Mouse (Mus musculus): ENCODE data around the gene Rab21. TPM values are rescaled to one million over a fixed set of nuclear protein-coding genes. Genes with fewer than 3 reads are reported as not detected.

The Rab21 gene
- polyA plus RNA-seq, 1 experiment from 2014 or later, result 7.0 TPM

- Histone ChIP-seq H3K9ac (ENCODE audit: low read depth, low read length) (peak within 1 kb of the TSS; percentile 91), H3K27ac (ENCODE audit: low read length) (no peak within 1 kb of the TSS; the same call in 1 of the 2 replicates), H3K4me2 (ENCODE audit: low read length) (peak within 1 kb of the TSS; percentile 83), H3K9me3 (replicated peaks; ENCODE audit: control insufficient read depth, low read length, poor library complexity, severe bottlenecking) (no peaks in the 10 kb centered on the region), H3K4me1 (ENCODE audit: control insufficient read depth, insufficient read depth, low read length) (peaks cover 19% of the 10 kb centered on the region), H3K36me3 (ENCODE audit: control insufficient read depth, insufficient read depth, low read length) (no peaks in the 10 kb centered on the region), H3K4me3 (ENCODE audit: low read depth, low read length) (peak within 1 kb of the TSS; percentile 99), H3K27me3 (ENCODE audit: control insufficient read depth, insufficient read depth, low read depth, low read length) (no peaks in the 10 kb centered on the region)
- WGBS, result under 1% methylated on average over 67 of the region's 67 CpGs
- peak; percentile 98 for ATAC-seq
Observed at GRCm38 (mm10) chr10:115251088-115251934, 64.1 kb downstream of the Rab21 start, which contains the start of gene Tbc1d15. TSS of gene Tbc1d15 (minus strand) at chr10:115251467.

DNA sequence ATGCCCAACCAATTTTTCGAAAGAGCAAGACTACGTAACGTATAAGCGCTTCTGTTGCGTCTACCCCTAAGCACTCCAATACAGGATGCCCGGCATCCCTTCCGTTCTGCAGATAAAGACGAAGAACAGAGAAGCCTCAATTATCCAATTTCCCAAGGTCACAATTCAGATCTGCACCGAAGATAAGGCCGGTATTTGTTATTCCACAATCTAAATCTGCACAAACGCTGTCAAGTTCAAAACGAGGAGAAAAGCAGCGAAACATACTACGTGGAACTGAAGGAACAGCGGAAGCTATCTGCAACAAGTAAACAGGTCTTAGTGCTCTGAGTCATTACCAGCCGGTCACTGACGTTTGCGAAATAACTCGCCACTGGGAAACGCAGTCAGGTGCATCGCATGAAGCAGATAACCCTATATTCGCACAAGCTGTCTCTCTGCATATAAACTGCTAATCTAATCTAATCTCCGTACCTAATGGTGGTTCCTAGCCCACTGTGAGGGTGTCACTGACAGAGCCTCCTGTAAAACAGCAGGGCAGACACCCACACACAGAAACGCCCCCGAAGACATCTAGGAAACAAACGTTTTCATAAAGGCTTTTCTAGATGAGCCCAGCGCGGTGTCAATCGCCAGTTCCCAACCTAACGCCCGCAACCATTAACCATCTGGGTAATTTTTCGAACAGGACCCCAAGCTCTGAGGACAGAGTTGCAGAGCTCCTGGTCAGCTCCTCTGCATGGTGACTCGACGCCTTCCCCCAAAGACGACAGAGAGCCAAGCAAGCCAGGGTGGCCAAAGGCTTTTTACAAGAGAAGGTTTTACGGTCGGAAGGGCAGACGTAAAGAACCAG, 64.9 kb downstream of the Rab21 start:
- peak overlapping the region; percentile 83 for H3K4me2 ChIP-seq (ENCODE audit: low read length)
- no peaks in the 10 kb centered on the region for H3K36me3 ChIP-seq (ENCODE audit: control insufficient read depth, insufficient read depth, low read length)
- no peak overlapping the region for H3K27ac ChIP-seq (ENCODE audit: low read length)
- peak overlapping the region; percentile 91 for H3K9ac ChIP-seq (ENCODE audit: low read depth, low read length)
- 38% methylated on average over 33 of the region's 38 CpGs for WGBS
- peak; percentile 43; the same call in 1 of the 2 replicates for ATAC-seq
- peaks cover 19% of the 10 kb centered on the region for H3K4me1 ChIP-seq (ENCODE audit: control insufficient read depth, insufficient read depth, low read length)
- no peaks in the 10 kb centered on the region for H3K9me3 ChIP-seq (replicated peaks; ENCODE audit: control insufficient read depth, low read length, poor library complexity, severe bottlenecking)
- H3K27me3 ChIP-seq (ENCODE audit: control insufficient read depth, insufficient read depth, low read depth, low read length), result no peaks in the 10 kb centered on the region
- peak overlapping the region; percentile 99 for H3K4me3 ChIP-seq (ENCODE audit: low read depth, low read length)

- H3K36me3 ChIP-seq (ENCODE audit: control insufficient read depth, insufficient read depth, low read length), result no peaks in the 10 kb centered on the region
- no peak overlapping the region for H3K27ac ChIP-seq (ENCODE audit: low read length)
- no peak overlapping the region for H3K4me3 ChIP-seq (ENCODE audit: low read depth, low read length)
- H3K27me3 ChIP-seq (ENCODE audit: control insufficient read depth, insufficient read depth, low read depth, low read length), result no peaks in the 10 kb centered on the region
- ATAC-seq, result no peak
- H3K4me1 ChIP-seq (ENCODE audit: control insufficient read depth, insufficient read depth, low read length), result peaks cover 19% of the 10 kb centered on the region
- no peak overlapping the region; the same call in 1 of the 2 replicates for H3K9ac ChIP-seq (ENCODE audit: low read depth, low read length)
- H3K9me3 ChIP-seq (replicated peaks; ENCODE audit: control insufficient read depth, low read length, poor library complexity, severe bottlenecking), result no peaks in the 10 kb centered on the region
- 38% methylated on average over 7 of the region's 7 CpGs for WGBS
- H3K4me2 ChIP-seq (ENCODE audit: low read length), result no peak overlapping the region
Observed at GRCm38 (mm10) chr10:115248041-115248440, 67.4 kb downstream of the Rab21 start.

GRCm38 (mm10) chr10:115245488-115245887, 69.9 kb downstream of the Rab21 start:
- ATAC-seq, result no peak

GRCm38 (mm10) chr10:115241082-115241595, 74.3 kb downstream of the Rab21 start:
- Histone ChIP-seq H3K4me1 (ENCODE audit: control insufficient read depth, insufficient read depth, low read length) (no peaks in the 10 kb centered on the region), H3K27ac (ENCODE audit: low read length) (no peak overlapping the region), H3K9me3 (replicated peaks; ENCODE audit: control insufficient read depth, low read length, poor library complexity, severe bottlenecking) (no peaks in the 10 kb centered on the region), H3K36me3 (ENCODE audit: control insufficient read depth, insufficient read depth, low read length) (peaks cover 10% of the 10 kb centered on the region), H3K4me3 (ENCODE audit: low read depth, low read length) (no peak overlapping the region), H3K4me2 (ENCODE audit: low read length) (no peak overlapping the region), H3K27me3 (ENCODE audit: control insufficient read depth, insufficient read depth, low read depth, low read length) (no peaks in the 10 kb centered on the region), H3K9ac (ENCODE audit: low read depth, low read length) (no peak overlapping the region)
- no peak for ATAC-seq
- 83% methylated on average over 8 of the region's 8 CpGs for WGBS

More at GRCm38 (mm10) chr10:115245488-115245887, 69.9 kb downstream of the Rab21 start:
- WGBS, result 95% methylated on average over 2 of the region's 2 CpGs
- H3K27me3 ChIP-seq (ENCODE audit: control insufficient read depth, insufficient read depth, low read depth, low read length), result no peaks in the 10 kb centered on the region
- no peaks in the 10 kb centered on the region for H3K9me3 ChIP-seq (replicated peaks; ENCODE audit: control insufficient read depth, low read length, poor library complexity, severe bottlenecking)
- no peak overlapping the region for H3K4me3 ChIP-seq (ENCODE audit: low read depth, low read length)
- no peak overlapping the region for H3K4me2 ChIP-seq (ENCODE audit: low read length)
- no peak overlapping the region for H3K27ac ChIP-seq (ENCODE audit: low read length)
- H3K36me3 ChIP-seq (ENCODE audit: control insufficient read depth, insufficient read depth, low read length), result no peaks in the 10 kb centered on the region
- no peak overlapping the region for H3K9ac ChIP-seq (ENCODE audit: low read depth, low read length)
- H3K4me1 ChIP-seq (ENCODE audit: control insufficient read depth, insufficient read depth, low read length), result peaks cover 13% of the 10 kb centered on the region

DNA sequence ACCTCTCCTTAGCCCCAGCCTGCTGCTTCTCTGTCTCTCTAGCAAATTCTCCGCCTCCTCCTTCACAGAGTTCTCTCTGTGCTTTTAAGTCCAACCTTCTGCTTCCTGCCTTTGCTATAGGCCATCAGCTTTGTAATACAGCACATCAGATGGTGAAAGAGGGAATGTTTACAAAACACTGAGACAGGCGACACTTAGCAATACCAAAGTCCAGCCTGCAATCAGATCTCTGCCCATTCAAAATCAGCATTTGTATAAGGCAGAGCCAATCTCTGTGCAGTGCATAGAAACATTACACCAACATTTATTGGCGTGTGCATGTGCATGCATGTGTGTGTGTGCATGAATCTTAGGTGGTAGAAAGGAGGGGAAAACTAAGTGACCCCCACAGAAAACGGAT, 77.5 kb downstream of the Rab21 start:
- WGBS, result 96% methylated on average over 4 of the region's 4 CpGs
- no peak overlapping the region for H3K27ac ChIP-seq (ENCODE audit: low read length)
- H3K9me3 ChIP-seq (replicated peaks; ENCODE audit: control insufficient read depth, low read length, poor library complexity, severe bottlenecking), result no peaks in the 10 kb centered on the region
- H3K27me3 ChIP-seq (ENCODE audit: control insufficient read depth, insufficient read depth, low read depth, low read length), result no peaks in the 10 kb centered on the region
- H3K4me1 ChIP-seq (ENCODE audit: control insufficient read depth, insufficient read depth, low read length), result no peaks in the 10 kb centered on the region
- H3K36me3 ChIP-seq (ENCODE audit: control insufficient read depth, insufficient read depth, low read length), result peaks cover 13% of the 10 kb centered on the region
- ATAC-seq, result no peak
- no peak overlapping the region for H3K9ac ChIP-seq (ENCODE audit: low read depth, low read length)
- H3K4me2 ChIP-seq (ENCODE audit: low read length), result no peak overlapping the region
- no peak overlapping the region for H3K4me3 ChIP-seq (ENCODE audit: low read depth, low read length)

Other genes with a start within 250 kb of the Rab21 start
- gene Tph2, start 130.6 kb downstream of the Rab21 start, polyA plus RNA-seq (2015; fragmentation: Nextera tagmentation; extraction: Ambion mirVana), result 8.6 and 10.2 TPM in 2 replicates
- 31.2 and 31.5 TPM in 2 replicates for gene Tbc1d15, start 64.1 kb downstream of the Rab21 start, polyA plus RNA-seq (2015; fragmentation: Nextera tagmentation; extraction: Ambion mirVana)
- 37.6 and 38.2 TPM in 2 replicates for gene Tmem19, start 46.9 kb upstream of the Rab21 start, polyA plus RNA-seq (2015; fragmentation: Nextera tagmentation; extraction: Ambion mirVana)
- gene Thap2, start 68.8 kb upstream of the Rab21 start, polyA plus RNA-seq (2015; fragmentation: Nextera tagmentation; extraction: Ambion mirVana), result 22.8 and 24.8 TPM in 2 replicates
- 14.3 and 17.3 TPM in 2 replicates for gene Zfc3h1, start 69.4 kb upstream of the Rab21 start, polyA plus RNA-seq (2015; fragmentation: Nextera tagmentation; extraction: Ambion mirVana)

Data from midbrain, embryonic 16.5 days (tissue).